ENCODE assay signal across 9 mouse cellular contexts in the genomic region with DNA sequence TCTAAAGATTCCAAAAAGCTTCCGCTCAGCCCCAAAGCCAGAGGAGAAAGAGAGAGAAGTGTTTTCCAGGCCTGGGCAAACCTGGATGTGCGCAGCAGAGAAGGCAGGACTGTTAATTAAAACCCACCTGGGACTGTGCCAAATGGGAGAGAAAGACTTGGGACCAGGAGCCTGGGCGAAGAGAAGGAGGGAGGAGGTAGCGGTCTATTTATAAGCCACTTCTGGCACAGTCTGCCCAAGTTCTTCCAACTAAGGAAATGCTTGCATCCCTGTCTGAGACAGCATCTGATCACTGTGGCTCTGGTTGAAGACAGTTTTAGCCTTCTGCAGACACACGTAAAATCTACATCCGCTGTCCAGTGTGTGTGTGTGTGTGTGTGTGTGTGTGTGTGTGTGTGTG.
DNase-seq lines count a peak whose midpoint lies in the region; ATAC-seq lines count a peak whose summit lies in the region.
"Had no signal": no experiment of that assay in that cellular context is flagged by ENCODE, and none has a peak within 500 bp of the region (broad histone marks: within the 10 kb centered on the region; RNA-seq: fewer than 3 reads in every experiment).

No protein-coding gene starts in this region.

- peak overlapping the region; percentile 32 for H3K9ac ChIP-seq in heart, embryonic 16.5 days (ENCODE audit: low read length)
- H3K9ac ChIP-seq: midbrain, embryonic 12.5 days had no signal

- ATAC-seq in heart, embryonic 16.5 days (replicated peaks; ENCODE audit: extremely low read depth, insufficient read depth, low FRiP score): peak; percentile 77

- DNase-seq in heart, postnatal 14 days: no peak
- peak; percentile 25 for DNase-seq in cerebellum, adult 11-12 months
- DNase-seq in heart, postnatal 10 days: peak; percentile 24 to 29
- DNase-seq in left cerebral cortex, postnatal 4 days: peak; percentile 32
- no peak for DNase-seq in thymus, postnatal 36 days
- no peak for DNase-seq in ovary, postnatal 36 days (ENCODE audit: low spot score)
- no peak for DNase-seq in spleen, postnatal 14 days (ENCODE audit: low spot score in 2 of 2)

- H3K27me3 ChIP-seq in heart, embryonic 16.5 days (ENCODE audit: control insufficient read depth, insufficient read depth, low read length): no peaks in the 10 kb centered on the region
- H3K27me3 ChIP-seq: midbrain, embryonic 12.5 days had no signal

- H3K9me3 ChIP-seq in heart, embryonic 16.5 days (replicated peaks; ENCODE audit: control insufficient read depth, low read length): no peaks in the 10 kb centered on the region
- H3K9me3 ChIP-seq: midbrain, embryonic 12.5 days had no signal

- H3K36me3 ChIP-seq in heart, embryonic 16.5 days (ENCODE audit: control insufficient read depth, insufficient read depth): no peaks in the 10 kb centered on the region
- H3K36me3 ChIP-seq: midbrain, embryonic 12.5 days had no signal

- H3K4me1 ChIP-seq in heart, embryonic 16.5 days (ENCODE audit: control insufficient read depth, insufficient read depth, low read length): peaks cover 14% of the 10 kb centered on the region

- peak overlapping the region; percentile 86 for H3K27ac ChIP-seq in heart, embryonic 16.5 days (ENCODE audit: low read length)
- H3K27ac ChIP-seq: midbrain, embryonic 12.5 days had no signal

- WGBS in heart, embryonic 16.5 days: 33% methylated on average over 6 of the region's 6 CpGs

- intact Hi-C loops in heart, postnatal 14 days (cut with DNase I): no loop called here
- intact Hi-C loops in heart, postnatal 10 days (cut with DNase I): no loop called here
- intact Hi-C loops in left cerebral cortex, postnatal 4 days (cut with DNase I): no loop called here

- H3K4me3 ChIP-seq in heart, embryonic 16.5 days (ENCODE audit: low read length): no peak overlapping the region
- H3K4me3 ChIP-seq: midbrain, embryonic 12.5 days had no signal

- 0 out of 2 replicates have a peak overlapping the region, but pooled peaks have one; percentile 13 for H3K4me2 ChIP-seq in heart, embryonic 16.5 days (ENCODE audit: low read depth, low read length)
- H3K4me2 ChIP-seq: midbrain, embryonic 12.5 days had no signal

Comparison
In these comparisons a context has a peak if more than half of its experiments do, and no peak if none do; other contexts are left out.
1. DNase-seq: peak in cerebellum, adult 11-12 months (single experiment), heart, postnatal 10 days (2 of 2) and left cerebral cortex, postnatal 4 days (single experiment); none in heart, postnatal 14 days (0 of 2), thymus, postnatal 36 days (0 of 2), ovary, postnatal 36 days (single experiment) and spleen, postnatal 14 days (0 of 2).